Mouse (Mus musculus): ENCODE data around the gene Trabd.

The Trabd gene

GRCm38 (mm10) chr15:89074613-89075477 is at the start of gene Trabd:
Gene Trabd, plus strand, starts transcription at chr15:89075124.
- DNase-seq, result no peak

DNA sequence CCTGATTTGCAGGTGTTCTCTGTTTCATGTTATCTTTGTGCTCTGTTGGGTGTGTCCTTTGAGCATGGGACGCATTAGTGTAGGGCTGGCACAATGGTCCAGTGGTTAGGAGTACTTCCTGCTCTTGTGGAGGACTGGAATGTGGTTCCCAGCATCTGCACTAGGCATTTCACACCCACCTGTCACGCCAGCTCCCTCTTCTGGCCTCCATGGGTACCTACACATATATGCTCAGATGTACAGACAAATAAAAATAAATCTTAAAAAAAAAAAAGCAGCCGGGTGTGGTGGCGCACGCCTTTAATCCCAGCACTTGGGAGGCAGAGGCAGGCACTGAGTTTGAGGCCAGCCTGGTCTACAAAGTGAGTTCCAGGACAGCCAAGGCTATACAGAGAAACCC is 30.5 kb upstream of the Trabd start:
- DNase-seq, result no peak

- no peak for DNase-seq
Observed at GRCm38 (mm10) chr15:89046356-89046755, 28.6 kb upstream of the Trabd start.

DNA sequence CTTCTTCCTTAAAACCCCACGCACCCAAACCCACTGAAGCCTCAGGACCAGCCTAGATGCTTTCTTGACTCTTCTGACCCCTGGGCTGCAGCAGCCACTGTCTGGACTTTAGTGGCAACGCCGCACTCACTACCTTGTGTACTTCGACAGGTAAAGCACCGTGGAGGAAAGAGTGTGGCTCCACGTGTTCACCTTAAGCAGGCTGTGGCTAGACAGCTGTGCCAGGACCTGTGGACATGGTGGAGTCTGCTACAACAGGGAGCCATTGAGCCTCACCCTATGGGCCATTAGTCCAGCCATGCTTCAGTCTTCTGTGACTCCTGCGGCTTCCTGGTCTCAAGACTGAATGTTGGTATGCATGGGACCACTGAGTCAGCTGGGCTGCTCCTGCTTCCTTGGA is 20.3 kb upstream of the Trabd start:
- DNase-seq, result no peak

DNA sequence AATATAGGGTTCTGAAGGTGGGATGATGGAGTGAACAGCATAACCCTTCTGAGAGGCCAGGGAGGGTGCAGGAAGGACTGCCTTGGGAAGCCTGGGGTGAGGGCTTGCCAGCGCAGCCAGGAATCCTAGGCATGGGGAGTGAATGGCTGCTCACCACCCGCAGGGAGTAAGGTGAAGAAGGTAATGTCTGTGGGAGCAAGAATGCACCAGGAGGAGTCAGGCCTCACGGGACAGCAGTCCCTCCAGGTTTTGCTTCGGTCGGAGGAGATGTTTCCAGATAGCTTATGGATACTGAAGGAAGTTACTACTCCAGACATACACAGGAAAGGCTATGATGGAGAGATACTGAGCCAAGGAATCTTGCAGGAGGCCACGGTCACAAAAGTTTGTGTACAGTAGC is 16.2 kb upstream of the Trabd start:
- no peak for DNase-seq

DNA sequence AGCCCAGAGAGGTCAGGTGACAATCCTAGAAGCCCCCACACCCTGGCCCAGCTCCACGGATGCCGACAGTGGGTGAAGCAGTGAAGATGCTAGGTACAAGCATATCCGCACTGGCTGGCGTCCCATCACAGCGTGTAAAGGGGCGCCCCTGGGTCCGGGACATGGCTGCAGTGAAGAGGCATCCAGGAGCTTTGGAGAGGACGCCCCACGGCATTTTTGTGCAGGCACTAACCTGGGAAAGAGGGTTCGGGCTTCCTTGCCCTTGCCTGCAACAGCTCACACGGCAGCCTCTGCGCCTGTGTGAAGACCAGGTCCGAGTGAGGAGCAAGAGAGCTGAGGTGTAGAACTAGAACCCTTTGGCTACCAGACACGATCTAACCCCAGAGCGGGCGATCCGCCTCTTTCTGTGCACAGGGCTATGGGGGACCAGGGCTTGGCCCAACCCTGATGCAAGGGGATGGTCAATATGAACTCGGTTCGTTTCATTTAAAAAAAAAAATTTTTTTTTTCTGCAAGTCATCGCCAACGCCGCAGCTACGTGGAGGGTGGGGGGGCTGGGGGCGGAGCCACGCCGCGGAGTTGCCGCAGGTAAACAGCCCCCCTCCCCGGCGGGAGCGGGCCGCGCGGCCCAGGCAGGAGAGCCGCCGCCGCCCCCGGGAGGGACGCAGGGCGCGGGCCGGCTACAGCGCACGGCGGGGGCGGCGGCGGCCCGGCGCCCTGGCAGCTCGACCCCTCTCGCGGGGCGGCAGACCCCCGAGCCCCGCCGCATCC is 15.6 kb upstream of the Trabd start, which contains the start of gene Panx2:
Panx2 (plus strand) TSS at position 574 of the 771 bp plus-strand sequence.
- no peak for DNase-seq

GRCm38 (mm10) chr15:89060032-89060681 is 14.8 kb upstream of the Trabd start:
- peak; percentile 49 for DNase-seq

DNA sequence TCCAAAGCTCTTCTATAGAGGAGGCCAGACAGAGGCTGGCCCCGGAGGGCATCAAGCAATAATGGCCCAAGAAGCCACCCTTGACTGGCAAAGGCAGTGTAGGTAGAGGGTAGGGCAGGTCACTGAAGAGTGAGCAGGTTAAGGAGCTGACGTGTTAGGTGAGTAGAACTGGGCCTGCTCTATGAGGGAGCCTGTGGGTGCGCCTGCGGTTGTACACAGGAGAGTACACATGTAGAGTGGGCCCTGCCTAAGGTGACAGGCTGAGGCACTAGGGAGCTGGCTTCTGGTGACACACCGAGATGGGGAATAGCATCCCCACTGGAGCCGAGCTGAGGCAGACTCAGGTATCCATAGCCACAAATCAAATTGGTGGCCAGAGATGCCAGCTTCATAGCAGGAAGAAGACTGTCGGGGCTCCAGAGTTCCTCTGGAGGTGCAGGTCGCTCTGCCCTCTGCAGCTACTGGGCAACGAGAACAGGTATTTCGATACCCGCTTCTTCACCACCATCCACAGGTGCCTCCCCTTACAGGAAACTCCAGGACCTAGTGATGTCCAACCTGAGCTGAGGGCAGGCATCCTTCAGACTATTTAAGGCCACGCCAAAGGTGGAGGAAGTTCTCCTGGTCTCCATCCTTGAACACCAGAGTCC is 14.0 kb upstream of the Trabd start:
- no peak for DNase-seq

GRCm38 (mm10) chr15:89061761-89062517 is 13.0 kb upstream of the Trabd start:
- DNase-seq, result no peak

GRCm38 (mm10) chr15:89062518-89062910 is 12.4 kb upstream of the Trabd start:
- peak; percentile 2 for DNase-seq

GRCm38 (mm10) chr15:89063001-89063400 is 11.9 kb upstream of the Trabd start:
- peak; percentile 2 for DNase-seq

- peak; percentile 16 for DNase-seq
Observed at GRCm38 (mm10) chr15:89063536-89063935, 11.4 kb upstream of the Trabd start.

GRCm38 (mm10) chr15:89064891-89065290 is 10.0 kb upstream of the Trabd start:
- peak; percentile 2 for DNase-seq

GRCm38 (mm10) chr15:89067609-89068008 is 7.3 kb upstream of the Trabd start:
- peak; percentile 6 for DNase-seq

DNA sequence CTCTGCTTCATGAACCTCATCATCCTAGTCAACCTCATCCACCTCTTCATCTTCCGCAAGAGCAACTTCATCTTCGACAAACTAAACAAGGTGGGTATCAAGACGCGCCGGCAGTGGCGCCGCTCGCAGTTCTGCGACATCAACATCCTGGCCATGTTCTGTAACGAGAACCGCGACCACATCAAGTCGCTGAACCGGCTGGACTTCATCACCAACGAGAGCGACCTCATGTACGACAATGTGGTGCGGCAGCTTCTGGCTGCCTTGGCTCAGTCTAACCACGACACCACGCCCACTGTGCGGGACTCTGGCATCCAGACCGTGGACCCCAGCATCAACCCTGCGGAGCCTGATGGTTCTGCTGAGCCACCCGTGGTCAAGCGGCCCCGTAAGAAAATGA is 6.7 kb upstream of the Trabd start:
- peak; percentile 3 for DNase-seq

- DNase-seq, result peak; percentile 12
Observed at GRCm38 (mm10) chr15:89069336-89069840, 5.5 kb upstream of the Trabd start.

- DNase-seq, result peak; percentile 5
Observed at GRCm38 (mm10) chr15:89070606-89071005, 4.3 kb upstream of the Trabd start.

GRCm38 (mm10) chr15:89073993-89074603 is 826 bp upstream of the Trabd start:
- no peak for DNase-seq

DNA sequence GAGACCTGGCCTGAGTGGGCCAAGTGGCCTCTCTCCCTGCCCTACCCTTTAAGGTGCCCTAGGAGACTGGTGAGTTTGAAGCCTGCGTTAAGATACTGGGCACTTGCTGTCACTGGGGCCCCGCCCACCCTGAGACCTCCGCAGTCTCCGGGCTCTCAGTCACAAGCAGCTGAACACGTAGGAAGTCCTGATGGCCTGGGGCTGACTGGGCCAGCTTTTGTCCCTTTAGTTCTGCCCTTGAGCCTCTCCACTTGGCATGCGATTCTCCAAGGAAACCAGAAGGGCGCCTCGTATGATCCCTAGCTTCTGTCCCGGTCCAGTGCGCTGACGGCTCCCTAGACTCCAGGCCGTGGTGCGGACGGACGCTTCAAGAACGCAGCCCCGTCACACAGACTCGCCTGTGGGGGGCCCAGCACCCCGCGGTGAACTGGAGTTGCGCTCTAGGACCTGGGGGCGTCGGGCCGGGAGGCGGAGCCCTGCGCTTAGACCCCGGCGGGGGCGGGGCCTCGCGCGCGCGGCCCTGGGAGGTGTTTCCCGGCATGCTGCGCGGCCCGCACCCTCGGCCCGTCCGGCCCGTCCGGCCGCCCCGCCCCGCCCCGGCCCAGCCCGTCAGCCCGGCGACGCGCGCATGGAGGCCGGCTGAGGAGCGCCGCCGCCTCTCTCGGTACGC is 689 bp downstream of the Trabd start:
- peak; percentile 83 for DNase-seq

DNA sequence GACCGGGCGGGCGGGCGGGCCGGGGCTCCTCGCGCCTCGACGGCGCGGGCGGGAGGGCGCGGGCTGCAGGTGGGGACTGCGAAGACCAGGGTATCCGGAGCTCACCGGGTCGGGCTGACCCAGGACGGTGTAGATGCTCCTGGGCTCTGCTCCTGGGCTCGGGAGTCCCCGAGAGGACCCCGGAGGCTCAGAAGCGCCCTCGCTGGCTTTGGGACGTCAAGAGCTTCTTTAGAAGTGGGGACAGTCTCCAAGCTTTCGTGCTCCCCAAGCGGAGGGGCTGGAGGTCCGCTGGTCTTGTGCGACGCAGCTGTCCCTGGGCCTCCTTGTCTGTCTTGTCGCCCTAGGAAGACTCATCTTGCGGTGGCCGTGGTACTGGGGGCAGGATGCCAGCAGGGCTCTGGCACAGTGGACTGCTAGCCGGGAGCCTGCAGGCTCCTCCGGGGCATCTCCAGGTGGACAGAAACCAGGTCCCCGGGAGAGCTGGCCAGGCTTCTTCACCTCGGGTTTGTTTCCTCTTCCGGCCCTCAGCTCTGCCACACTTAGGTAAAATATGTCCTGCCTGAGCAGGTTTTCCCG is 1.3 kb downstream of the Trabd start:
- DNase-seq, result peak; percentile 57

Data from right cerebral cortex, postnatal 14 days (tissue).